Comparison of ENCODE assay signal across 24 mouse cellular contexts in the genomic region with DNA sequence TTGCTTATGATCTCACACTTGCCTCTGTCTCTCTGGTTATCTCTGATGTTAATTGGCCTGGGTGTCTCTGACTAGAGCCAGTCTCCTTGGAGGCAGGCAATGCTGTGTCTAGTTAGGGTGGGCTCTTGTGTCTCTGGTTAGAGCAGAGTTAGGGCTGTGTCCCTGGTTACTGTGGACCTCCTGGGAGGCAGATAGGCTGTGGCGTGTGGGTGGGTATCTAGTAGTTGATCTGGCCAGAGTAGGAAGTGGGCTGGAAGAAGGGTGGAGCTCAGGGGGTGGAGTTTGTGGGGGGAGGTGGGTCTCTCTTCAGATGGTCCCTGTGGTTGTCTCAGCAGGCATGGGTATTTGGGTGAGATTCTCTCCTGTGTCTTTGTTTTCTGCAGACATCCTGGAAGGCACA. TPM values are rescaled to one million over a fixed set of nuclear protein-coding genes. Genes with fewer than 3 reads are reported as not detected.
DNase-seq lines count a peak whose midpoint lies in the region; ATAC-seq lines count a peak whose summit lies in the region.
"Had no signal": no experiment of that assay in that cellular context is flagged by ENCODE, and none has a peak within 500 bp of the region (broad histone marks: within the 10 kb centered on the region; RNA-seq: fewer than 3 reads in every experiment).

No protein-coding gene starts in this region.

- H3K4me3 ChIP-seq in embryonic facial prominence, embryonic 12.5 days, result no peak overlapping the region
- no peak overlapping the region for H3K4me3 ChIP-seq in embryonic facial prominence, embryonic 10.5 days
- no peak overlapping the region for H3K4me3 ChIP-seq in midbrain, embryonic 16.5 days (ENCODE audit: low read depth, low read length)
- H3K4me3 ChIP-seq: forebrain, embryonic 15.5 days; heart, embryonic 12.5 days; left cerebral cortex, adult 2 months; limb, embryonic 10.5 days; neural tube, embryonic 15.5 days had no signal

- no peaks in the 10 kb centered on the region for H3K36me3 ChIP-seq in embryonic facial prominence, embryonic 12.5 days
- no peaks in the 10 kb centered on the region for H3K36me3 ChIP-seq in embryonic facial prominence, embryonic 10.5 days (replicated peaks)
- no peaks in the 10 kb centered on the region for H3K36me3 ChIP-seq in midbrain, embryonic 16.5 days (ENCODE audit: control insufficient read depth, insufficient read depth, low read length)
- H3K36me3 ChIP-seq: forebrain, embryonic 15.5 days; heart, embryonic 12.5 days; limb, embryonic 10.5 days; neural tube, embryonic 15.5 days had no signal

- H3K4me2 ChIP-seq in embryonic facial prominence, embryonic 12.5 days (replicated peaks), result no peak overlapping the region
- no peak overlapping the region for H3K4me2 ChIP-seq in midbrain, embryonic 16.5 days (ENCODE audit: low read length)
- H3K4me2 ChIP-seq: forebrain, embryonic 15.5 days; heart, embryonic 12.5 days; hindbrain, embryonic 14.5 days; neural tube, embryonic 15.5 days had no signal

- H3K9me3 ChIP-seq in embryonic facial prominence, embryonic 12.5 days, result no peaks in the 10 kb centered on the region
- H3K9me3 ChIP-seq in embryonic facial prominence, embryonic 10.5 days, result no peaks in the 10 kb centered on the region
- H3K9me3 ChIP-seq in midbrain, embryonic 16.5 days (replicated peaks; ENCODE audit: control insufficient read depth, low read length, poor library complexity, severe bottlenecking), result no peaks in the 10 kb centered on the region
- H3K9me3 ChIP-seq: forebrain, embryonic 15.5 days; heart, embryonic 12.5 days; limb, embryonic 10.5 days; neural tube, embryonic 15.5 days had no signal

- no peaks in the 10 kb centered on the region for H3K27me3 ChIP-seq in embryonic facial prominence, embryonic 12.5 days
- H3K27me3 ChIP-seq in embryonic facial prominence, embryonic 10.5 days (replicated peaks; ENCODE audit: low read depth, poor library complexity, severe bottlenecking), result no peaks in the 10 kb centered on the region
- H3K27me3 ChIP-seq in midbrain, embryonic 16.5 days (ENCODE audit: control insufficient read depth, insufficient read depth, low read depth, low read length), result no peaks in the 10 kb centered on the region
- H3K27me3 ChIP-seq: forebrain, embryonic 15.5 days; heart, embryonic 12.5 days; neural tube, embryonic 15.5 days had no signal

- peak; percentile 56; the same call in 1 of the 2 replicates for ATAC-seq in embryonic facial prominence, embryonic 12.5 days (ENCODE audit: insufficient number of reproducible peaks, insufficient read depth, low FRiP score, low TSS enrichment)
- peak; percentile 77 for ATAC-seq in megakaryocyte progenitor cell, adult 5-6 weeks (replicated peaks; ENCODE audit: poor library complexity)
- ATAC-seq in midbrain, embryonic 16.5 days, result no peak
- ATAC-seq: forebrain, embryonic 15.5 days had no signal

- H3K9ac ChIP-seq in embryonic facial prominence, embryonic 12.5 days, result no peak overlapping the region
- no peak overlapping the region for H3K9ac ChIP-seq in midbrain, embryonic 16.5 days (ENCODE audit: low read depth, low read length)
- H3K9ac ChIP-seq: forebrain, embryonic 15.5 days; heart, embryonic 12.5 days; hindbrain, embryonic 14.5 days; neural tube, embryonic 15.5 days had no signal

- DNase-seq in embryonic facial prominence, embryonic 10.5 days (ENCODE audit: low spot score), result no peak
- DNase-seq in thymus, postnatal 0 days (ENCODE audit: low spot score), result peak; percentile 11
- DNase-seq in thymus, adult 18-20 months, result no peak
- DNase-seq in MEL-GATA-1-ER (ENCODE audit: extremely low read depth, low read depth), result peak; percentile 12
- no peak for DNase-seq in adrenal gland, postnatal 4 days (ENCODE audit: low spot score in 2 of 2)
- DNase-seq: adrenal gland, postnatal 10 days; cerebellum, adult 2 months; cerebellum, postnatal 25 days; gastrocnemius, postnatal 10 days; heart, adult 11 months; kidney, adult 2 months; kidney, postnatal 10 days; lung, adult 2 months; right cerebral cortex, adult 18-20 months; right cerebral cortex, postnatal 4 days had no signal

- H3K27ac ChIP-seq in embryonic facial prominence, embryonic 12.5 days, result no peak overlapping the region
- no peak overlapping the region for H3K27ac ChIP-seq in embryonic facial prominence, embryonic 10.5 days (replicated peaks)
- H3K27ac ChIP-seq in midbrain, embryonic 16.5 days (ENCODE audit: low read length), result no peak overlapping the region
- H3K27ac ChIP-seq: forebrain, embryonic 15.5 days; hindbrain, embryonic 14.5 days; left cerebral cortex, adult 2 months; limb, embryonic 10.5 days; neural tube, embryonic 15.5 days had no signal

- H3K4me1 ChIP-seq in embryonic facial prominence, embryonic 12.5 days, result no peaks in the 10 kb centered on the region
- H3K4me1 ChIP-seq in embryonic facial prominence, embryonic 10.5 days, result no peaks in the 10 kb centered on the region
- H3K4me1 ChIP-seq in midbrain, embryonic 16.5 days (ENCODE audit: control insufficient read depth, insufficient read depth, low read length), result peaks cover 3% of the 10 kb centered on the region; the same call in 1 of the 2 replicates
- H3K4me1 ChIP-seq: heart, embryonic 12.5 days; limb, embryonic 10.5 days; neural tube, embryonic 15.5 days had no signal

- WGBS in embryonic facial prominence, embryonic 12.5 days, result 44% methylated on average over 1 of the region's 1 CpGs
- WGBS in embryonic facial prominence, embryonic 10.5 days, result 39% methylated on average over 1 of the region's 1 CpGs
- 67% methylated on average over 1 of the region's 1 CpGs for WGBS in midbrain, embryonic 16.5 days

RNA-seq across cellular contexts. Expression of gene Serinc1, which starts 33.9 kb away (rescaled TPM):
- polyA plus RNA-seq in embryonic facial prominence, embryonic 12.5 days (2016; fragmentation: Nextera tagmentation; extraction: Ambion mirVana), result 164 and 168 TPM in 2 replicates
- 126 TPM in 2 replicates for polyA plus RNA-seq in embryonic facial prominence, embryonic 10.5 days (2016; fragmentation: Nextera tagmentation; extraction: Ambion mirVana)
- polyA plus RNA-seq in thymus, postnatal 0 days (2015; fragmentation: Nextera tagmentation; extraction: Ambion mirVana), result 91.2 and 93.4 TPM in 2 replicates
- 75.7 and 80.8 TPM in 2 replicates for total RNA-seq in megakaryocyte progenitor cell, adult 5-6 weeks (2015)
- 55.1 and 71.1 TPM in 2 replicates for total RNA-seq in megakaryocyte progenitor cell, adult 5-6 weeks (2017)
- total RNA-seq in adrenal gland, postnatal 4 days (2021), result 100 to 1,000 TPM; 279 to 300 TPM
- 456 and 463 TPM in 2 replicates for polyA plus RNA-seq in midbrain, embryonic 16.5 days (2015; fragmentation: Nextera tagmentation; extraction: Ambion mirVana)

Comparison
In these comparisons a context has a peak if more than half of its experiments do, and no peak if none do; other contexts are left out.
1. DNase-seq: peak in thymus, postnatal 0 days (single experiment) and MEL-GATA-1-ER (single experiment); none in embryonic facial prominence, embryonic 10.5 days (single experiment), thymus, adult 18-20 months (0 of 2) and adrenal gland, postnatal 4 days (0 of 2).